Mouse (Mus musculus): ENCODE measurements around the gene Myo18a.

DNA sequence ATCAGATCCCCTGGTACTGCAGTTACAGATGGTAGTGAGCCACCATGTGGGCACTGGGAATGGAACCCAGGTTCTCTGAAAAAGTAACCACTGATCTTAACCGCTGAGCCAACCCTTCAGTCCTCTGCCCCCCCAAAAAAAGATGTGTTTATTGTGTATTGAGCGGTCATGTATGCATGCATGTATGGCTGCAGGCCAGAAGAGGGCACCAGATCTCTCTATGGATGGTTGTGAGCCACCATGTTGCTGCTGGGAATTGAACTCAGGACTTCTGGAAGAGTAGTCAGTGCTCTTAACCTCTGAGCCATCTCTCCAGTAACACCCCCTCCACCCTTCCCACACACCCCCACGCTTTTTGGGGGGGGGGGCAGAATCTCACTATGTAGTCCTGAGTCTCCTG, 72.1 kb downstream of the Myo18a start:
- TF ChIP-seq GATA1 (IDR thresholded peaks at IDR 0.05; ENCODE audit: borderline replicate concordance, low read length) (no peak), FLI1 (IDR thresholded peaks at IDR 0.05; ENCODE audit: low read length) (no peak)
